Mouse (Mus musculus) midbrain, embryonic 11.5 days (tissue): ENCODE results near the gene Cdk17. TPM values are rescaled to one million over a fixed set of nuclear protein-coding genes. Genes with fewer than 3 reads are reported as not detected.

Experiments used
- ATAC-seq: fragments of 200-750 bp; cut with Nextera tagmentation; 2 replicates; pipeline ENCODE4 v1.8.0; 2017; ENCODE audit warnings: moderate TSS enrichment, moderate library complexity; ENCODE audit not compliant: low FRiP score
- DNase-seq: peaks from one replicate; pipeline ENCODE4 v3.0.0; 2015; ENCODE audit warnings: low spot score; ENCODE audit errors: missing footprints
- H3K27ac ChIP-seq: fragments of 300-500 bp; sonication (generic); 2 replicates; pipeline ENCODE4 v1.5.1; 2014; ENCODE audit warnings: low read depth, low read length
- H3K27me3 ChIP-seq: fragments of 300-500 bp; sonication (generic); 2 replicates; pipeline ENCODE4 v1.6.1; 2014; ENCODE audit warnings: mild to moderate bottlenecking, low read length, moderate library complexity, mixed read lengths; ENCODE audit not compliant: control insufficient read depth, insufficient read depth
- H3K36me3 ChIP-seq: fragments of 300-500 bp; sonication (generic); 2 replicates; pipeline ENCODE4 v1.6.1; 2014; ENCODE audit warnings: mild to moderate bottlenecking, low read length, moderate library complexity, mixed read lengths; ENCODE audit not compliant: control insufficient read depth, insufficient read depth
- H3K4me1 ChIP-seq: fragments of 300-500 bp; sonication (generic); 2 replicates; pipeline ENCODE4 v1.6.1; 2014; ENCODE audit warnings: low read length; ENCODE audit not compliant: control insufficient read depth, insufficient read depth
- H3K4me2 ChIP-seq: fragments of 300-500 bp; sonication (generic); 2 replicates; pipeline ENCODE4 v1.6.1; 2014; ENCODE audit warnings: mild to moderate bottlenecking, moderate library complexity
- H3K4me3 ChIP-seq: fragments of 300-500 bp; sonication (generic); 2 replicates; pipeline ENCODE4 v1.5.1; 2014; ENCODE audit warnings: low read depth, low read length
- H3K9ac ChIP-seq: fragments of 300-500 bp; sonication (generic); 2 replicates; pipeline ENCODE4 v1.6.1; 2014; ENCODE audit warnings: low read length
- H3K9me3 ChIP-seq: fragments of 300-500 bp; sonication (generic); 2 replicates; pipeline ENCODE4 v1.6.1; 2016; ENCODE audit warnings: low read length; ENCODE audit not compliant: control insufficient read depth
- WGBS: fragments of 180-500 bp; shearing (Covaris S2); extraction: QIAGEN DNeasy Blood & Tissue Kit; methylation state at CpG from one replicate; pipeline ENCODE4 v1.1.7; 2014; 5-methylcytosine and 5-hydroxymethylcytosine counted together
- polyA plus RNA-seq: library from polyadenylated mRNA; unstranded; fragments of >200 nt; fragmentation: Nextera tagmentation; extraction: Ambion mirVana; gene quantifications from 2 replicates; pipeline ENCODE4 v1.2.1, GENCODE M21; 2014

Gene Cdk17
- polyA plus RNA-seq, 1 experiment from 2014 or later: 36.8 TPM

GRCm38 (mm10) chr10:93253156-93253555, 92.5 kb downstream of the Cdk17 start:
- DNase-seq (no peak), ATAC-seq (no peak)
- H3K27ac ChIP-seq: no peak overlapping the region
- H3K36me3 ChIP-seq: no peaks in the 10 kb centered on the region
- no peak overlapping the region for H3K4me2 ChIP-seq
- no peaks in the 10 kb centered on the region for H3K9me3 ChIP-seq
- peaks cover 13% of the 10 kb centered on the region for H3K4me1 ChIP-seq
- H3K9ac ChIP-seq: no peak overlapping the region
- no peak overlapping the region for H3K4me3 ChIP-seq
- no peaks in the 10 kb centered on the region for H3K27me3 ChIP-seq
- 90% methylated on average over 6 of the region's 6 CpGs for WGBS

- Histone ChIP-seq H3K4me3 (no peak overlapping the region), H3K4me1 (peaks cover 13% of the 10 kb centered on the region), H3K27ac (no peak overlapping the region; the same call in 1 of the 2 replicates), H3K36me3 (no peaks in the 10 kb centered on the region), H3K4me2 (no peak overlapping the region), H3K27me3 (no peaks in the 10 kb centered on the region), H3K9ac (0 out of 2 replicates have a peak overlapping the region, but pooled peaks have one; percentile 26), H3K9me3 (no peaks in the 10 kb centered on the region)
- 26% methylated on average over 13 of the region's 13 CpGs for whole genome bisulfite sequencing
- ATAC-seq (no peak; the same call in 1 of the 2 replicates), DNase-seq (peak; percentile 88)
Observed at GRCm38 (mm10) chr10:93255294-93255693, 94.6 kb downstream of the Cdk17 start.

- WGBS: 85% methylated on average over 5 of the region's 5 CpGs
- H3K36me3 ChIP-seq: no peaks in the 10 kb centered on the region
- H3K27ac ChIP-seq: no peak overlapping the region
- H3K27me3 ChIP-seq: no peaks in the 10 kb centered on the region
- DNase-seq: no peak
- H3K4me2 ChIP-seq: no peak overlapping the region
- H3K4me3 ChIP-seq: no peak overlapping the region
- no peak for ATAC-seq
- no peaks in the 10 kb centered on the region for H3K9me3 ChIP-seq
- peaks cover 28% of the 10 kb centered on the region for H3K4me1 ChIP-seq
- H3K9ac ChIP-seq: no peak overlapping the region
Observed at GRCm38 (mm10) chr10:93259826-93260225, 99.2 kb downstream of the Cdk17 start.

- no peaks in the 10 kb centered on the region for H3K9me3 ChIP-seq
- 26% methylated on average over 16 of the region's 16 CpGs for WGBS
- H3K4me3 ChIP-seq: no peak overlapping the region
- ATAC-seq: no peak
- no peaks in the 10 kb centered on the region for H3K36me3 ChIP-seq
- no peak overlapping the region for H3K9ac ChIP-seq
- DNase-seq: no peak
- peak overlapping the region; percentile 35 for H3K4me2 ChIP-seq
- H3K27ac ChIP-seq: no peak overlapping the region
- peaks cover 20% of the 10 kb centered on the region for H3K4me1 ChIP-seq
- H3K27me3 ChIP-seq: no peaks in the 10 kb centered on the region
Observed at GRCm38 (mm10) chr10:93261132-93261980, 100.7 kb downstream of the Cdk17 start.

- DNase-seq (no peak), ATAC-seq (peak; percentile 74)
- no peaks in the 10 kb centered on the region for H3K9me3 ChIP-seq
- H3K4me1 ChIP-seq: peaks cover 19% of the 10 kb centered on the region
- WGBS: 12% methylated on average over 15 of the region's 15 CpGs
- no peak overlapping the region for H3K27ac ChIP-seq
- H3K4me2 ChIP-seq: peak overlapping the region; percentile 35
- H3K36me3 ChIP-seq: no peaks in the 10 kb centered on the region
- no peak overlapping the region for H3K4me3 ChIP-seq
- no peak overlapping the region for H3K9ac ChIP-seq
- H3K27me3 ChIP-seq: no peaks in the 10 kb centered on the region
Observed at GRCm38 (mm10) chr10:93261981-93262499, 101.4 kb downstream of the Cdk17 start.

- no peak overlapping the region for H3K4me2 ChIP-seq
- WGBS: 40% methylated on average over 8 of the region's 8 CpGs
- peak; percentile 34; the same call in 1 of the 2 replicates for ATAC-seq
- peaks cover 18% of the 10 kb centered on the region for H3K4me1 ChIP-seq
- H3K27me3 ChIP-seq: no peaks in the 10 kb centered on the region
- no peaks in the 10 kb centered on the region for H3K9me3 ChIP-seq
- no peak overlapping the region for H3K4me3 ChIP-seq
- no peaks in the 10 kb centered on the region for H3K36me3 ChIP-seq
- no peak for DNase-seq
- no peak overlapping the region for H3K9ac ChIP-seq
- H3K27ac ChIP-seq: no peak overlapping the region
Observed at GRCm38 (mm10) chr10:93263431-93263830, 102.8 kb downstream of the Cdk17 start.

GRCm38 (mm10) chr10:93264001-93264400, 103.3 kb downstream of the Cdk17 start:
- Histone ChIP-seq H3K27me3 (no peaks in the 10 kb centered on the region), H3K9ac (no peak overlapping the region), H3K9me3 (no peaks in the 10 kb centered on the region), H3K4me3 (no peak overlapping the region), H3K36me3 (no peaks in the 10 kb centered on the region), H3K27ac (no peak overlapping the region), H3K4me2 (no peak overlapping the region), H3K4me1 (peaks cover 18% of the 10 kb centered on the region)
- DNase-seq: no peak
- WGBS: 88% methylated on average over 5 of the region's 5 CpGs
- ATAC-seq: no peak

- H3K4me3 ChIP-seq: no peak overlapping the region
- no peak overlapping the region for H3K9ac ChIP-seq
- no peaks in the 10 kb centered on the region for H3K27me3 ChIP-seq
- H3K9me3 ChIP-seq: no peaks in the 10 kb centered on the region
- peaks cover 18% of the 10 kb centered on the region for H3K4me1 ChIP-seq
- DNase-seq (no peak), ATAC-seq (no peak)
- no peak overlapping the region for H3K27ac ChIP-seq
- no peak overlapping the region for H3K4me2 ChIP-seq
- H3K36me3 ChIP-seq: no peaks in the 10 kb centered on the region
- 84% methylated on average over 9 of the region's 9 CpGs for WGBS
Observed at GRCm38 (mm10) chr10:93265833-93266232, 105.2 kb downstream of the Cdk17 start.

- 94% methylated on average over 7 of the region's 7 CpGs for WGBS
- no peak overlapping the region for H3K9ac ChIP-seq
- no peak for ATAC-seq
- H3K4me1 ChIP-seq: peaks cover 18% of the 10 kb centered on the region
- no peaks in the 10 kb centered on the region for H3K9me3 ChIP-seq
- no peak for DNase-seq
- H3K36me3 ChIP-seq: no peaks in the 10 kb centered on the region
- H3K27me3 ChIP-seq: no peaks in the 10 kb centered on the region
- H3K4me2 ChIP-seq: no peak overlapping the region
- no peak overlapping the region for H3K27ac ChIP-seq
- H3K4me3 ChIP-seq: no peak overlapping the region
Observed at GRCm38 (mm10) chr10:93266521-93266920, 105.8 kb downstream of the Cdk17 start.
